Mouse (Mus musculus) intestine, embryonic 16.5 days (tissue): ENCODE data around the gene Arhgef38. TPM values are rescaled to one million over a fixed set of nuclear protein-coding genes. Genes with fewer than 3 reads are reported as not detected.

Experiments used
- ATAC-seq: fragments of 200-750 bp; cut with Nextera tagmentation; 2 replicates; pipeline ENCODE4 v1.8.0; 2017; ENCODE audit warnings: moderate TSS enrichment, moderate library complexity
- H3K27ac ChIP-seq: fragments of 300-500 bp; sonication (generic); 2 replicates; pipeline ENCODE4 v1.5.1; 2014; ENCODE audit warnings: mild to moderate bottlenecking, low read length
- H3K27me3 ChIP-seq: fragments of 300-500 bp; sonication (generic); replicated peaks from 2 replicates; pipeline ENCODE4 v1.6.1; 2014; ENCODE audit warnings: low read length, control low read depth, mixed read lengths; ENCODE audit not compliant: control insufficient read depth, insufficient read depth
- H3K36me3 ChIP-seq: fragments of 300-500 bp; sonication (generic); 2 replicates; pipeline ENCODE4 v1.6.1; 2014; ENCODE audit warnings: low read length, control low read depth; ENCODE audit not compliant: control insufficient read depth, insufficient read depth
- H3K4me1 ChIP-seq: fragments of 300-500 bp; sonication (generic); 2 replicates; pipeline ENCODE4 v1.6.1; 2014; ENCODE audit warnings: low read length, control low read depth, mixed read lengths; ENCODE audit not compliant: control insufficient read depth, insufficient read depth
- H3K4me2 ChIP-seq: fragments of 300-500 bp; sonication (generic); 2 replicates; pipeline ENCODE4 v1.6.1; 2014; ENCODE audit warnings: low read depth, low read length, control low read depth
- H3K4me3 ChIP-seq: fragments of 300-500 bp; sonication (generic); 2 replicates; pipeline ENCODE4 v1.5.1; 2014; ENCODE audit warnings: mild to moderate bottlenecking, low read length
- H3K9ac ChIP-seq: fragments of 300-500 bp; sonication (generic); 2 replicates; pipeline ENCODE4 v1.6.1; 2014; ENCODE audit warnings: low read depth, low read length
- H3K9me3 ChIP-seq: fragments of 300-500 bp; sonication (generic); 2 replicates; pipeline ENCODE4 v1.6.1; 2016; ENCODE audit warnings: low read length, control low read depth; ENCODE audit not compliant: control insufficient read depth
- WGBS: fragments of 180-500 bp; shearing (Covaris S2); extraction: QIAGEN DNeasy Blood & Tissue Kit; methylation state at CpG from one replicate; pipeline ENCODE4 v1.1.7; 2014; 5-methylcytosine and 5-hydroxymethylcytosine counted together
- polyA plus RNA-seq: library from polyadenylated mRNA; unstranded; fragments of >200 nt; fragmentation: Nextera tagmentation; extraction: Ambion mirVana; gene quantifications from 2 replicates; pipeline ENCODE4 v1.2.1, GENCODE M21; 2015

Gene Arhgef38
- polyA plus RNA-seq, 1 experiment from 2014 or later, result 3.2 TPM

DNA sequence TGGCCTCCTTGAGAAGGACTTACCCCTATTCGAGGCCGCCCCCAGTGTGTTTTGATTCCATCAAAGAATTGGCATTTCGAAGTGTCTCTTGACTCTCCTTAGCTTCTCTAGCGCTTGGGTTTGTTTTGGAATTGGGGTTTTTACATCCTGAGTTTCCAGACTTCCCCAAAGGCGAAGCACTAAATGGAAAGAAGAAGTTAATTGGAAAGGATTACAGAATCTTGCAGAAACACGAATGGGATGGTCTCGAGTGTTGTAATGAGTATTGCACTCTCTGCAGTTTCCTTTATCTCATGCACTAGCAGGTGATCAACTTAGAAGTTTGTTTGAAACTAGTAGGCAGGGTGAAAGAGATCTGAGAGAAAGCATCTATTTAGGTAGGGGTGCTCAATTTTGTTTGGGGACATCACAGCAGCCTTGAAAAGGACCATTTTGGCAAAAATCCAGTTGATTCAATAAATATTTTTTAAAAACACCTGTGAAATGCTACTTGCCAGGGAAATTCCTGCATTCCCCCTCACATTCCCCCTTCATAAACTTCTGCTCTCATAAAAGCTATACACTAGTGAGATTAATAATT, 142.4 kb downstream of the Arhgef38 start:
- H3K36me3 ChIP-seq, result no peaks in the 10 kb centered on the region; the same call in 1 of the 2 replicates
- H3K4me1 ChIP-seq, result peaks cover 9% of the 10 kb centered on the region; the same call in 1 of the 2 replicates
- H3K9me3 ChIP-seq, result no peaks in the 10 kb centered on the region
- peak overlapping the region; percentile 91 for H3K4me3 ChIP-seq
- WGBS, result 0% methylated on average over 7 of the region's 7 CpGs
- H3K27ac ChIP-seq, result peak overlapping the region; percentile 97
- no peak for ATAC-seq
- no peaks in the 10 kb centered on the region for H3K27me3 ChIP-seq
- H3K4me2 ChIP-seq, result peak overlapping the region; percentile 62
- peak overlapping the region; percentile 99 for H3K9ac ChIP-seq

DNA sequence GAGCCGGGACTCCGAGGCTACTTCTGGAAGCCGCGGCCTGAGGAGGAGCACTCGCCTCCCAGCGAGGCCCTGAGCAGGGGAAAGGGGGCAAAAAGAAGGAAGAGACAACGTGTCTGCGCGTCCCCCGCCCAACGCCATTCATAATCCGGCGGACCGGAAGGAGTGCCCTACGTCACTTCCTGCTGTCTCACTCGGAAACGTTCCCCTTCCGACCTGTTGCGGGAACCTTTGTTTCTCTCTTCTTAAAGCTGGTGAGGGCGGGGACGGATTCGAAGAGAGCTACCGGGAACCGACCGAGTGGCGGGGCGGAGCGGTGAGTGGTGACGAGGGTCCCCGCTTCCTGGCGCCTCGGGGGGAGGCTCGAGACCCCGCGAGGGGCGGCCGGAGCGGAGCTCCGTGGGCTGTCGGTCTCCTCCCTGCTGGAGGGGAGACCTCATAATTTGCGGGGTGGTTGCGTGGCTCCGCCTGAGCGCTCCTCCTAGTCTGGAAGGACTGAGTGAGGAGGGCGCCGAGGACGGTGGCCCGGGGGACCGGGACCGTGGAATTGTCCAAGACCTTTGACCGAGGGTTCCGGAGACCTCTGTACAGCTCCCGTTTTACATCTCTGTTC, 143.0 kb downstream of the Arhgef38 start, which contains the start of the genes Ints12 and Gstcd:
Gene Ints12 (plus strand): TSS at position 177 of the 610 bp plus-strand sequence.
Gene Gstcd (minus strand): TSS at position 370 of the 610 bp plus-strand sequence.
- Histone ChIP-seq H3K36me3 (no peaks in the 10 kb centered on the region; the same call in 1 of the 2 replicates), H3K4me2 (peak within 1 kb of the TSS; percentile 73), H3K9ac (peak within 1 kb of the TSS; percentile 99), H3K9me3 (no peaks in the 10 kb centered on the region), H3K4me1 (peaks cover 9% of the 10 kb centered on the region; the same call in 1 of the 2 replicates), H3K27me3 (no peaks in the 10 kb centered on the region), H3K4me3 (peak within 1 kb of the TSS; percentile 91), H3K27ac (peak within 1 kb of the TSS; percentile 97)
- under 1% methylated on average over 53 of the region's 53 CpGs for WGBS
- ATAC-seq, result peak; percentile 98

DNA sequence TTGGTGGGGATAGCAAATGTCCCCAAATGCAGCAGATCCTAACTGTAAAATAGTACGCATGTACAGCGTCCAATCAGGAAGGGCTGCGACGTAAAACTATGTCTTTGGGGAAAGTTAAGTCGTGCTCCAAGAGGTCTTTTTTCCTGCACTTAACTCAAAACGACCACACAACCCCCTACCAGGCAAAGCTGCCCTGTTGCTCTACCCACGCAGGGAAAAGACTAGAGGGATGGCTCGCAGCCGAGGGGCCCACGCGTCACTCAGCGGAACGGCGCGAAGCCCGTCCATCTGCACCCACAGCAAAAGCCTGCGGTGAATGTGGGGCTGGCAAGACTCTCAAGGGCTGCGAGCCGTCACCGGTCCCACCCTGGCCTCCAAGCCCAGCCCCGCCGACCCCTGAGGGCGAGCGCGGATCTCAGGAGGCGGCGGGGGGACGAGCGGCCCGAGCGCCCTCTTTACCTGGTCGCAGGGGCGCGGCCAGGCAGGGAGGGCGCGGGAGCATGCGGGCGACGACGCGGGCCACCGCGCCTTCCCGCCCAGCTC, 143.6 kb downstream of the Arhgef38 start:
- Histone ChIP-seq H3K27ac (peak overlapping the region; percentile 97), H3K36me3 (no peaks in the 10 kb centered on the region; the same call in 1 of the 2 replicates), H3K9me3 (no peaks in the 10 kb centered on the region), H3K4me1 (peaks cover 9% of the 10 kb centered on the region; the same call in 1 of the 2 replicates), H3K4me2 (peak overlapping the region; percentile 73), H3K27me3 (no peaks in the 10 kb centered on the region), H3K9ac (peak overlapping the region; percentile 99), H3K4me3 (peak overlapping the region; percentile 91)
- peak; percentile 88 for ATAC-seq
- WGBS, result 0% methylated on average over 43 of the region's 44 CpGs

DNA sequence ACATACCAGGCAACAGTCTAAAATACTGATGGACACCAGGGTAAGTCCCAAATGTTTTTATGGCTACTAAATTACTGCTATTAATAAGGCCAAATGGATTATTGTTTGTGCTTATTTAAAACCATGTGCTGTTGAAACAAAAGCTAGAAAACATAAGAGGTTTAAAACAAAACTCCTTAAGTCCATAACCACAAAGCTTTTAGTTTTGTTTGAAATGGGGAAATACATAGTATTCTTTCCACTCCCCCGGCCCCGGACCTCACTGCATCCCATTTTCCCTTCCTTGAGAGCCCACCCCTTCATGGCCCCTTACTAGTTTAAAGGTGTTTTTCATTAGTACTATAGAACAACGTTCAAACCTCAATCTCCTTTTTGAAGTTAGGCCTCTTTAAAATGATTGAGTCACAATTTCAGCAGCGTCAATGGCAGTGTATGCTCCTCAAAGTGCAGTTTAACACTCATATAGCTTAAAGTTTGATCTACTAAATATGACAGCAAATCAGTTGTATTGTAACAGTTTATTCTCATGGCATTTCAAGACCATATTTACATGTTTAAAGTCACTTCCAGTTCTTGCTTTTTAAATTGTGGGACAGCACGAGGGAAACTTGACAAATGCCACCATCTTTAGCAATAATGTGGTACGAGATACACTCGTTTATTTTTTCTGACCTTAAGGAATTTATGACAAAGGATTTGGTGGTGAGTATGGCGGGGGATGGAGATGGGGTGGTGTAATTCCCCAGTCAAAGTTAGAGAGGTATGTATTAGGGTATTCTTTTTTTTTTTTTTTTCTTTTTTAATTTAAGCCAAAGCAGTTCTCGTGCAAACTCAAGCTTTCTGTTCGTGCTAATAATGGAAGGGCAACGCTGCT, 144.3 kb downstream of the Arhgef38 start:
- peaks cover 9% of the 10 kb centered on the region; the same call in 1 of the 2 replicates for H3K4me1 ChIP-seq
- ATAC-seq, result no peak
- H3K27me3 ChIP-seq, result no peaks in the 10 kb centered on the region
- WGBS, result 6% methylated on average over 11 of the region's 11 CpGs
- peak overlapping the region; percentile 99 for H3K9ac ChIP-seq
- H3K4me3 ChIP-seq, result peak overlapping the region; percentile 91
- no peaks in the 10 kb centered on the region; the same call in 1 of the 2 replicates for H3K36me3 ChIP-seq
- peak overlapping the region; percentile 73 for H3K4me2 ChIP-seq
- no peaks in the 10 kb centered on the region for H3K9me3 ChIP-seq
- H3K27ac ChIP-seq, result peak overlapping the region; percentile 97

DNA sequence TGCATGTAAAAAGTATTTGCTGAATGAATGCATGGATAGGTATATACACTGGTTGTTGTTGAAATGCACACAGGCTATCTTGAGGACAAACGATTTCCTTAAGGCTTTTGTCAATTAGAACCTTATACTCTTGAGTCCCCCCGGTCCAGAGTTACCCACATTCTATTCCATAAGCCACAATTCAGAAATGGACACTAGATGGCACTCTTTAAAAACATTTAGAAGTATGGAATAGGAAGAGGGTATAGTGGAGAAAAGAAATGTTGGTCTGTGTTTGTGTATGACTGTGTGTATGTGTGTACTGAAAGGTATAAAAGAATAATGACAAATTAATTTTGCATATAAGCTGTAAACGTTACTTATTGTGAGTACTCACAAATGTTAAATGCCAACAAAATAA, 148.9 kb downstream of the Arhgef38 start:
- H3K4me3 ChIP-seq, result no peak overlapping the region
- 63% methylated on average over 3 of the region's 3 CpGs for WGBS
- 0 out of 2 replicates have a peak, but pooled peaks cover 2% of the 10 kb centered on the region for H3K4me1 ChIP-seq
- H3K4me2 ChIP-seq, result no peak overlapping the region
- H3K27me3 ChIP-seq, result no peaks in the 10 kb centered on the region
- ATAC-seq, result peak; percentile 71
- peaks cover 5% of the 10 kb centered on the region; the same call in 1 of the 2 replicates for H3K36me3 ChIP-seq
- H3K9ac ChIP-seq, result no peak overlapping the region
- no peak overlapping the region for H3K27ac ChIP-seq
- no peaks in the 10 kb centered on the region for H3K9me3 ChIP-seq

DNA sequence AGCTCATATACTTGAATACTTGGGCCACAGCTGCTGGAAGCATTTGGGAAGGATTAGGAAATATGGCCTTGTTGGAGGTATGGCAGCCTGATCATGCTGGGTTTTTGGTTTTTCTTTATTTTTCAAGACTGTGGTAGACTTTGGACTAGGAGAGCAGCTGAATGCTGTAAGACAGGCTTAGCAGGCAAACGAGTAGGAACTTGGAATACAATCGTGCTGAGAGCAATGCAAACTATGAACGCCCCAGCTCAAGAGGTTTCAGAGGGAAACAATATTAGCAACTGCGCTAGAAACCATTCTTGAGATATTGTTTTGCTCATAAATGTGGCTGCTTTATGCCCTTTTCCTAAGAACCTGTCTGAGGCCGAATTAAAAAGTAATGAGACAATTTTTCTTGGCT, 152.0 kb downstream of the Arhgef38 start:
- H3K4me1 ChIP-seq, result no peaks in the 10 kb centered on the region
- no peak for ATAC-seq
- no peak overlapping the region for H3K9ac ChIP-seq
- H3K27ac ChIP-seq, result no peak overlapping the region
- H3K9me3 ChIP-seq, result no peaks in the 10 kb centered on the region
- 90% methylated on average over 5 of the region's 5 CpGs for WGBS
- H3K27me3 ChIP-seq, result no peaks in the 10 kb centered on the region
- H3K4me3 ChIP-seq, result no peak overlapping the region
- H3K4me2 ChIP-seq, result no peak overlapping the region
- peaks cover 5% of the 10 kb centered on the region; the same call in 1 of the 2 replicates for H3K36me3 ChIP-seq

DNA sequence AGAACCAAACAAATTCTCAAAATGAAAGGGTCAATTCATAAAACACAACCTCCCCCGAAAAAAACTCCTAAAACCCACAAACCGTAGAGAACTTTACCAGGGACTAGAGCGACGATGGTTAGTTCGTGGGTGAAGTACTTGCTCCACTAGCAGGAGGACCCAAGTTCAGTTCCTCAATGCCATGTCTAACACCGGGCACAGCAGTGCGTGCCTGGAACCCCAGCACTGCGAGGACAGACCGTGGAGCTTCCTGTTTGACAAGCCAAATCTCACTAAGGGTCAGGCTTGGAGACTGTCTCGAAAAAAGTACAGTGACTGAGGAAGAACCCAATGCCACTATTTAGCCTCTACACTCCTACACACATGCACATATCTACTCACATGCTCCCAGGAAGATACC, 159.2 kb downstream of the Arhgef38 start:
- WGBS, result 91% methylated on average over 10 of the region's 10 CpGs
- Histone ChIP-seq H3K9me3 (no peaks in the 10 kb centered on the region), H3K4me3 (no peak overlapping the region), H3K9ac (no peak overlapping the region), H3K4me1 (no peaks in the 10 kb centered on the region), H3K27ac (no peak overlapping the region), H3K27me3 (no peaks in the 10 kb centered on the region), H3K36me3 (no peaks in the 10 kb centered on the region), H3K4me2 (no peak overlapping the region)
- ATAC-seq, result no peak
